Mouse (Mus musculus): ENCODE measurements around the gene Clgn. TPM values are rescaled to one million over a fixed set of nuclear protein-coding genes. Genes with fewer than 3 reads are reported as not detected.

Clgn gene
- polyA plus RNA-seq (2012; fragmentation: generic; extraction: Trizol), result not detected

DNA sequence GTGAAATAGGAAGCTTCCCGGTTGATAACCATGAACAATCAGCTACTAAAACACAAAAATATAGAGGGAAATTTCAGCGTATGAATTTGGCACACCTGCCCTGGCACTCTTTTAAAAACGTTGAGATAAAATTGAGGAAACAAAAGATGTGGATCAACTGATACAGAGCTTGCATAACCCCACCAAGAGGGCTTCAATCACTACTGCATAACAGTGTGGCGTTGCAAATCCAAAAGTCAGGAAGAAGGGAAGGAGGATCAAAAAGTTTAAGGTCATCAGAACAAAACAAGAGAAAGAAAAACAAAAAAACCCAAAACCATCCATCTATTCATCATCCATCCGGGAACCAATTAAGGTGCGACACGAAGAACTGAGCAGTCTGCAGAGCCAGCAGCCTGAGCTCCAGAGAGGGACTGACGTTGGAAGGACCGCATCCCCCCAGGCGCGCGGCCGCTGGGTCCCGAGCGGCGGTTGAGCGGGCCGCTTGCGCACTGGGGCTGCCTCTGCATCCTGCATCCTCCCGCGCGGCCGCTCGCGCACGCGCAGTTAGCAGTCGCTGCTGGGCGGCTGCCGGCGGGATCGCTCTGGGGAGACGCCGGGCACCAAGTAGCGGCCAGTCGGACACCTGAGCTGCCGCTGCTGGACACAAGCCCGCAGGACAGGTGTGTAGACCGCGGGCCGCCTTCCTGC is at the start of gene Clgn:
TSS of gene Clgn (plus strand) at position 552 of the 690 bp plus-strand sequence.
- TF ChIP-seq TCF12 (IDR thresholded peaks at IDR 0.05; ENCODE audit: insufficient read depth, poor library complexity, severe bottlenecking) (no peak), POLR2A (IDR thresholded peaks at IDR 0.05; ENCODE audit: insufficient read length, low read depth) (no peak), TCF3 (IDR thresholded peaks at IDR 0.05; ENCODE audit: insufficient read length, low read depth) (no peak), MYOG (IDR thresholded peaks at IDR 0.05; ENCODE audit: control insufficient read depth in 1 of 3, insufficient read depth in 1 of 3, insufficient read length in 2 of 3, low read depth in 2 of 3) (no peak), CEBPB (IDR thresholded peaks at IDR 0.05; ENCODE audit: insufficient read depth, poor library complexity, severe bottlenecking) (no peak), REST (IDR thresholded peaks at IDR 0.05; ENCODE audit: insufficient read depth, insufficient read length) (no peak), E2F4 (IDR thresholded peaks at IDR 0.05; ENCODE audit: insufficient read depth) (no peak), POLR2AphosphoS2 (IDR thresholded peaks at IDR 0.05; ENCODE audit: insufficient read length, low read depth) (no peak), MYOD1 (IDR thresholded peaks at IDR 0.05; ENCODE audit: control insufficient read depth in 1 of 3, insufficient read length in 2 of 3, low read depth in 2 of 3) (no peak)
- Histone ChIP-seq H3K36me3 (ENCODE audit: control insufficient read depth, insufficient read depth) (no peaks in the 10 kb centered on the region), H3ac (ENCODE audit: control insufficient read depth, insufficient read length) (no peak within 1 kb of the TSS), H3K4me3 (no peak within 1 kb of the TSS), H3K27me3 (ENCODE audit: control insufficient read depth, insufficient read depth, insufficient read length) (peaks cover 19% of the 10 kb centered on the region), H3K79me2 (ENCODE audit: control insufficient read depth, insufficient read depth) (no peaks in the 10 kb centered on the region), H3K4me2 (ENCODE audit: low read depth) (peak within 1 kb of the TSS; percentile 9)

DNA sequence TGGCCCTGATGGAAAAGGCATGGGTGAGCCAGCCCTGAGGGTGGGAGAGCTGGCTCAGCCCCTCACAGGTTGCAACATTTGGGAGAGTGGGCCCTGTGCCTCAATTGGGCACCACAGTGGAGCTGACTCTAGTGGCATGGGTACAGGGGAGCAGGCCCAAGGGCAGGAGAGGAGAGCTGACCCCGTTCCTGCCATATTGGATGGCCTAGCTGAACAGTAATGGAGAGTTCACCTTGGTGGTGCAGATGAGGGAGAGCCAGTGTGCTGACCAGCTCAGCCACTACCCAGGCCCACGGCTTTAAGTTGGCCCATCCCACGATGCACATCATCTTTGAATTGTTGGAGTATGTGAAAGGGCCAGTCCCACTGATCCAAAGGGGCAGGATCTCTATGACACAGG is 47.6 kb upstream of the Clgn start:
- Histone ChIP-seq H3K36me3 (ENCODE audit: control insufficient read depth, insufficient read depth) (no peaks in the 10 kb centered on the region), H3ac (ENCODE audit: control insufficient read depth, insufficient read length) (no peak overlapping the region), H3K4me3 (no peak overlapping the region), H3K79me2 (ENCODE audit: control insufficient read depth, insufficient read depth) (no peaks in the 10 kb centered on the region), H3K4me2 (ENCODE audit: low read depth) (no peak overlapping the region), H3K27me3 (ENCODE audit: control insufficient read depth, insufficient read depth, insufficient read length) (peaks cover 6% of the 10 kb centered on the region)
- no peak for TF ChIP-seq TCF12 (IDR thresholded peaks at IDR 0.05; ENCODE audit: insufficient read depth, poor library complexity, severe bottlenecking)
- no peak for TF ChIP-seq SRF (IDR thresholded peaks at IDR 0.05; ENCODE audit: control insufficient read depth, insufficient read length, low read depth)
- TF ChIP-seq CEBPB (IDR thresholded peaks at IDR 0.05; ENCODE audit: insufficient read depth, poor library complexity, severe bottlenecking), result no peak
- TF ChIP-seq TCF3 (IDR thresholded peaks at IDR 0.05; ENCODE audit: insufficient read length, low read depth), result no peak
- TF ChIP-seq POLR2A (IDR thresholded peaks at IDR 0.05; ENCODE audit: insufficient read length, low read depth), result no peak
- no peak for TF ChIP-seq POLR2AphosphoS2 (IDR thresholded peaks at IDR 0.05; ENCODE audit: insufficient read length, low read depth)
- TF ChIP-seq E2F4 (IDR thresholded peaks at IDR 0.05; ENCODE audit: insufficient read depth), result no peak
- TF ChIP-seq MYOD1 (IDR thresholded peaks at IDR 0.05; ENCODE audit: control insufficient read depth in 1 of 3, insufficient read length in 2 of 3, low read depth in 2 of 3), result no peak
- TF ChIP-seq MAX (IDR thresholded peaks at IDR 0.05; ENCODE audit: low read depth), result no peak
- no peak for TF ChIP-seq REST (IDR thresholded peaks at IDR 0.05; ENCODE audit: insufficient read depth, insufficient read length)
- no peak for TF ChIP-seq MYOG (IDR thresholded peaks at IDR 0.05; ENCODE audit: control insufficient read depth in 1 of 3, insufficient read depth in 1 of 3, insufficient read length in 2 of 3, low read depth in 2 of 3)
- TF ChIP-seq USF1 (IDR thresholded peaks at IDR 0.05; ENCODE audit: low read depth), result no peak

DNA sequence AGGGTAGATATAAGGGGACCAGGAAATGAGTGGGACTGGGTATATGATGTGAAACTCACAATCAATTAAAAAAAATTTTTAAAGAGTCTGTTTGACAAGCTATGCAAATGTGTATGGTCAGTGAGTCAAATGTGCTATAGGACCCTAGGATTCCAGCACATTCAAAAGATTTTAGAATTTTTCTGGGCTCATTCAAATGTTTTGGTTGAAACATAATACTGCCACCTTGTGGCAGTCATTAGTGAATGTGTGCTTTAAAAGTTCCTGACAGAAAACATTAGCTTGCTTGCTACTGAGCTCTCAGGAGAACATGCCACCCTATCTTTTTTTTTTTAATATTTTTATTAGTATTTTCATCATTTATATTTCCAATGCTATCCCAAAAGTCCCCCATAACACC is 47.0 kb upstream of the Clgn start:
- H3K79me2 ChIP-seq (ENCODE audit: control insufficient read depth, insufficient read depth), result no peaks in the 10 kb centered on the region
- no peak overlapping the region for H3K4me3 ChIP-seq
- no peak overlapping the region for H3ac ChIP-seq (ENCODE audit: control insufficient read depth, insufficient read length)
- no peak for TF ChIP-seq E2F4 (IDR thresholded peaks at IDR 0.05; ENCODE audit: insufficient read depth)
- TF ChIP-seq MYOD1 (IDR thresholded peaks at IDR 0.05; ENCODE audit: control insufficient read depth in 1 of 3, insufficient read length in 2 of 3, low read depth in 2 of 3), result no peak
- no peak for TF ChIP-seq POLR2AphosphoS2 (IDR thresholded peaks at IDR 0.05; ENCODE audit: insufficient read length, low read depth)
- TF ChIP-seq CEBPB (IDR thresholded peaks at IDR 0.05; ENCODE audit: insufficient read depth, poor library complexity, severe bottlenecking), result no peak
- TF ChIP-seq POLR2A (IDR thresholded peaks at IDR 0.05; ENCODE audit: insufficient read length, low read depth), result no peak
- no peak for TF ChIP-seq USF1 (IDR thresholded peaks at IDR 0.05; ENCODE audit: low read depth)
- no peak for TF ChIP-seq TCF12 (IDR thresholded peaks at IDR 0.05; ENCODE audit: insufficient read depth, poor library complexity, severe bottlenecking)
- TF ChIP-seq TCF3 (IDR thresholded peaks at IDR 0.05; ENCODE audit: insufficient read length, low read depth), result no peak
- no peak for TF ChIP-seq SRF (IDR thresholded peaks at IDR 0.05; ENCODE audit: control insufficient read depth, insufficient read length, low read depth)
- TF ChIP-seq MAX (IDR thresholded peaks at IDR 0.05; ENCODE audit: low read depth), result no peak
- H3K36me3 ChIP-seq (ENCODE audit: control insufficient read depth, insufficient read depth), result no peaks in the 10 kb centered on the region
- peaks cover 12% of the 10 kb centered on the region for H3K27me3 ChIP-seq (ENCODE audit: control insufficient read depth, insufficient read depth, insufficient read length)
- no peak overlapping the region for H3K4me2 ChIP-seq (ENCODE audit: low read depth)

DNA sequence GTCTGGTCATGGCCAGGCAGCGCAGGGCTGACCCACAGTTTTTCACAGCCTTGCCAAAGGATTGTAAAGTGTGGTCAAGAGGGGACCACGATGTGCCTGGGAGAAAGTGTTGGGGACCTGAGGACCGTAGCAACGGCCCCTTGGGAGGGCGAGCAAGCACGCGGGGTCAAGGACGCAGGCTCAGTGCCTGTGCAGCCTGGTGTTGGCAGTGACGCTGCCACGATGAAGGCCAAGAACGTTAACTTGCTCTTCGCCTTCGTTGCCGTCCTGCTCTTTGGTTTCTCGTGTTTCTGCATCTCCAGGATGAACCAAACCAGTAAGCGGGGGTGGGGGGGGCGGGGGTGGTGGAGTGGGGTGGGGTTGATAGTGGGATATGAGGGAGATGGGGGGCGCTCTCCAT is 41.4 kb upstream of the Clgn start, which contains the start of gene Mgat4d:
TSS of gene Mgat4d (plus strand) at position 209 of the 400 bp plus-strand sequence.
- Histone ChIP-seq H3K4me3 (no peak within 1 kb of the TSS), H3K27me3 (ENCODE audit: control insufficient read depth, insufficient read depth, insufficient read length) (peaks cover 21% of the 10 kb centered on the region), H3K4me2 (ENCODE audit: low read depth) (no peak within 1 kb of the TSS), H3ac (ENCODE audit: control insufficient read depth, insufficient read length) (no peak within 1 kb of the TSS), H3K36me3 (ENCODE audit: control insufficient read depth, insufficient read depth) (no peaks in the 10 kb centered on the region), H3K79me2 (ENCODE audit: control insufficient read depth, insufficient read depth) (no peaks in the 10 kb centered on the region)
- TF ChIP-seq MYOG (IDR thresholded peaks at IDR 0.05; ENCODE audit: control insufficient read depth in 1 of 3, insufficient read depth in 1 of 3, insufficient read length in 2 of 3, low read depth in 2 of 3) (no peak), TCF3 (IDR thresholded peaks at IDR 0.05; ENCODE audit: insufficient read length, low read depth) (no peak), POLR2AphosphoS2 (IDR thresholded peaks at IDR 0.05; ENCODE audit: insufficient read length, low read depth) (no peak), POLR2A (IDR thresholded peaks at IDR 0.05; ENCODE audit: insufficient read length, low read depth) (no peak), MAX (IDR thresholded peaks at IDR 0.05; ENCODE audit: low read depth) (no peak), CEBPB (IDR thresholded peaks at IDR 0.05; ENCODE audit: insufficient read depth, poor library complexity, severe bottlenecking) (no peak), USF1 (IDR thresholded peaks at IDR 0.05; ENCODE audit: low read depth) (no peak), MYOD1 (IDR thresholded peaks at IDR 0.05; ENCODE audit: control insufficient read depth in 1 of 3, insufficient read length in 2 of 3, low read depth in 2 of 3) (no peak), E2F4 (IDR thresholded peaks at IDR 0.05; ENCODE audit: insufficient read depth) (no peak), SRF (IDR thresholded peaks at IDR 0.05; ENCODE audit: control insufficient read depth, insufficient read length, low read depth) (no peak), REST (IDR thresholded peaks at IDR 0.05; ENCODE audit: insufficient read depth, insufficient read length) (no peak), TCF12 (IDR thresholded peaks at IDR 0.05; ENCODE audit: insufficient read depth, poor library complexity, severe bottlenecking) (no peak)

Measured in myocyte (in vitro differentiated cells).